In genomic region chr19:28990194-28990589, GRCm38 (mm10) we compare ENCODE assay signal across 8 mouse cellular contexts. TPM values are rescaled to one million over a fixed set of nuclear protein-coding genes. Genes with fewer than 3 reads are reported as not detected.
DNase-seq lines count a peak whose midpoint lies in the region; ATAC-seq and TF ChIP-seq lines count a peak whose summit lies in the region.

Gene Cdc37l1, plus strand, starts transcription at chr19:28990352.

- under 1% methylated on average over 37 of the region's 37 CpGs for WGBS in hindbrain, embryonic 14.5 days

- peaks cover 18% of the 10 kb centered on the region for H3K27me3 ChIP-seq in Patski
- H3K27me3 ChIP-seq in hindbrain, embryonic 14.5 days (ENCODE audit: control insufficient read depth, insufficient read depth, low read length), result no peaks in the 10 kb centered on the region

- CTCF ChIA-PET in Patski (lab: Charles Lee), result interaction anchor here (2.4 kb wide), 1 partner anchor 10 kb away, joined by 6 read pairs; no protein-coding TSS in a partner anchor

- ATAC-seq in Patski, result peak; percentile 98
- ATAC-seq in hindbrain, embryonic 14.5 days (ENCODE audit: low FRiP score), result peak; percentile 94

- peaks cover 13% of the 10 kb centered on the region for H3K4me1 ChIP-seq in hindbrain, embryonic 14.5 days (replicated peaks; ENCODE audit: control insufficient read depth, insufficient read depth, low read length)

- in situ Hi-C loops in Patski (cut with MboI; ENCODE audit: low pct_unique_long_range_greater_than_20kb), result no loop called here

- peaks cover 7% of the 10 kb centered on the region for H3K36me3 ChIP-seq in hindbrain, embryonic 14.5 days (replicated peaks; ENCODE audit: control insufficient read depth, insufficient read depth)

- H3K9me3 ChIP-seq in hindbrain, embryonic 14.5 days (ENCODE audit: control insufficient read depth, low read length), result no peaks in the 10 kb centered on the region

- DNase-seq in Patski (ENCODE audit: low read depth, low spot score), result peak; percentile 70
- DNase-seq in cerebellum, postnatal 14 days, result peak; percentile 98 to 99
- DNase-seq in frontal cortex, postnatal 25 days (ENCODE audit: low spot score in 2 of 2), result peak; percentile 93 to 94
- peak; percentile 98 for DNase-seq in hindbrain, embryonic 14.5 days (ENCODE audit: low spot score)
- DNase-seq in layer of hippocampus, postnatal 36 days, result peak; percentile 96
- peak; percentile 100 for DNase-seq in lung, postnatal 36 days
- DNase-seq in retina, postnatal 1 day, result peak; percentile 97
- peak; percentile 97 to 98 for DNase-seq in urinary bladder, adult 18-20 months (ENCODE audit: low spot score in 2 of 2)

- TF ChIP-seq CTCF in Patski (IDR thresholded peaks at IDR 0.05), result no peak

- POLR2A ChIA-PET in Patski (lab: Charles Lee), result interaction anchor here (0.7 to 2.2 kb wide), 6 partner anchors 14 to 57 kb away, joined by 3 to 5 read pairs (median 4); partner anchors contain the start of gene Plpp6

- H3K4me2 ChIP-seq in hindbrain, embryonic 14.5 days (replicated peaks), result peak within 1 kb of the TSS; percentile 80

- peak within 1 kb of the TSS; percentile 91 for H3K9ac ChIP-seq in hindbrain, embryonic 14.5 days

- peak within 1 kb of the TSS; percentile 88 for H3K27ac ChIP-seq in hindbrain, embryonic 14.5 days

- H3K4me3 ChIP-seq in hindbrain, embryonic 14.5 days (replicated peaks; ENCODE audit: low read length), result peak within 1 kb of the TSS; percentile 84

RNA-seq across cellular contexts. Expression of gene Cdc37l1, which starts in this region (rescaled TPM):
- 49.8 TPM for polyA plus RNA-seq in Patski (2021)
- polyA plus RNA-seq in hindbrain, embryonic 14.5 days (2014; fragmentation: Nextera tagmentation; extraction: Ambion mirVana), result 56.6 and 58.3 TPM in 2 replicates
- total RNA-seq in layer of hippocampus, postnatal 36 days (2021), result 100 to 1,000 TPM; 102 to 122 TPM

Comparison
In these comparisons a context has a peak if more than half of its experiments do, and no peak if none do; other contexts are left out.
1. Peak in every context shown above with its lines: DNase-seq, ATAC-seq, H3K4me3 ChIP-seq and H3K27ac ChIP-seq.